Mouse (Mus musculus) lung, postnatal 25 days (tissue): ENCODE results near the gene Gipc1.

Source experiments
- DNase-seq: peaks from one replicate; pipeline ENCODE4 v3.0.0; 2022; ENCODE audit warnings: low spot score

Gipc1 gene

GRCm38 (mm10) chr8:83680603-83681002 lies 28.1 kb downstream of the Gipc1 start:
- no peak for DNase-seq

GRCm38 (mm10) chr8:83681099-83681498 lies 28.6 kb downstream of the Gipc1 start:
- no peak for DNase-seq

- DNase-seq = no peak
These were observed 32.0 kb downstream of the Gipc1 start for GRCm38 (mm10) chr8:83684517-83684916.

- DNase-seq = no peak
These were observed 36.8 kb downstream of the Gipc1 start for GRCm38 (mm10) chr8:83689264-83689663.

GRCm38 (mm10) chr8:83693609-83694236 lies 41.2 kb downstream of the Gipc1 start:
- peak; percentile 37 for DNase-seq

GRCm38 (mm10) chr8:83694369-83695160 lies 42.1 kb downstream of the Gipc1 start:
- no peak for DNase-seq

GRCm38 (mm10) chr8:83695351-83696106 lies 43.1 kb downstream of the Gipc1 start:
- peak; percentile 23 for DNase-seq

GRCm38 (mm10) chr8:83697374-83698220 lies 45.1 kb downstream of the Gipc1 start:
- peak; percentile 87 for DNase-seq

GRCm38 (mm10) chr8:83698291-83698660 lies 45.8 kb downstream of the Gipc1 start:
- DNase-seq = peak; percentile 74

- peak; percentile 78 for DNase-seq
These were observed 46.4 kb downstream of the Gipc1 start, which contains the start of gene Pkn1 for GRCm38 (mm10) chr8:83698661-83699453. TSS of gene Pkn1 (minus strand) at chr8:83699179.

- DNase-seq = peak; percentile 27
These were observed 47.1 kb downstream of the Gipc1 start for GRCm38 (mm10) chr8:83699566-83699965.

- DNase-seq = no peak
These were observed 48.1 kb downstream of the Gipc1 start for GRCm38 (mm10) chr8:83700423-83701085.

GRCm38 (mm10) chr8:83703426-83703825 lies 50.9 kb downstream of the Gipc1 start:
- no peak for DNase-seq

- DNase-seq = no peak
These were observed 53.9 kb downstream of the Gipc1 start for GRCm38 (mm10) chr8:83706411-83706810.

- DNase-seq = no peak
These were observed 55.1 kb downstream of the Gipc1 start for GRCm38 (mm10) chr8:83707554-83707953.
